Mouse (Mus musculus) spleen, adult 12 weeks (tissue): ENCODE data around the gene Cxcl14.

Experiments used
- DNase-seq: peaks from one replicate; pipeline ENCODE4 v3.0.0; 2022; ENCODE audit warnings: low spot score

Cxcl14 gene

DNA sequence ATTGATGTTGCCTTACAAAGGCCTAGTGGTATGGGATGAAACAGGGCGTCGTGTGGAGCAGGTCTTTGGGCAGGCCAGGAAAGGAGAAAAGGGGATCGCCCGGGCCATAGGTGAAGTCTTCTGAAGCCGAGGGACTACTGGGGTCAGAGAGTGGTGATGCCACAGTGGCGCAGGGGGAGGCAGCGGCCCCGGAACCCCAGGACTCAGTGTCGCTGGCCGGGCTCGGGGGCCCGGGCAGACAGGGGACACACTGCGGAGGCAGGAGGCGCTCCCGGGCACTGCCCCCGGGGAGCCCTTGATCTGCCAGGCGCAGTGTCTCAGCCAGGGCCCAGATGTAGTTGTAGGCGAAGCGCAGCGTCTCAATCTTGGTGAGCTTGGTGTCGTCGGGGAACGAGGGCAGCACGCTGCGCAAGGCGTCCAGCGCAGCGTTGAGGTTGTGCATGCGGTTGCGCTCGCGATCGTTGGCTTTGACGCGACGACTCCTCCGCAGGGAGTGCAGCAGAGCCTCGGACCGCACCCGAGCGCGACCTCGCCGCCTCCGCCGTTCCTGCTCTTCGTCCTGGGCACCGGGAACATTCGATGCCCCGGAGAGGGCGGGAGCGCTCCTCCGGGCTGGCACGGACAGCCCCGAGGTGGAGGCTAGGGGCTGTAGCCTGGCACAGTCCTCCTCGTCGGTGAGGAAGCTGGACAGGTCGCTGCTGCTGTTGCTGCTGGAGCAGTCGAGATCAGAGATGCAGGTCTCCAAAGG, 45.0 kb downstream of the Cxcl14 start:
- DNase-seq = no peak

DNA sequence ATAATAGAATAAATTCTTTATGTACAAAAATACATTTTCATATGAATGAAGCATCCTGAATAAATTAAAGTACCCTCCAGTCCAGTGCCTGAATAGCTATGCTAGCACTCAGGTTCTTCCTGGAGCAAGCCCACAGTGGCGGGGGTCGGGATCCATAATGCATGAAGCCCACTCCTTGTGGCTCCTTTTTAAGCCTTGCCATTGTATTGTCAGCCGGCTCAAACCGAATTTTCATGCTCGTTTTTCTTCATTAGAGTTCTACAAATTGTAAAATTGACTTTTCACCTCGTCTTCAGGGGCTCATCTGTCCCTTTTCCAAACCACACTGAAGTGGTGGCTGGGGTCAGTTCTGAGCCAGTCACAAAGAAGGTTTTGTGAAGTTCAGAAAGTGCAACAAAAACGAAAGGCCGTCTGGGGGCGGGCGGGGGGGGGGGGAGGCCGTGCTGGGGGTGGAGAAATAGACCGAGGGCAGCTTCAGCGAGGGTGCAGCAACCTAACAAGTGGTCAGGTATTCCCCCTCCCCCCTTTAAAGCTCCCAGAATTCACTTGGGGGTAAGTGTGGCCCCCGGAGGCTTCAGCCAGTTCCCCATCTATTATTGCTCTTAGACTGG, 45.7 kb downstream of the Cxcl14 start:
- no peak for DNase-seq

DNA sequence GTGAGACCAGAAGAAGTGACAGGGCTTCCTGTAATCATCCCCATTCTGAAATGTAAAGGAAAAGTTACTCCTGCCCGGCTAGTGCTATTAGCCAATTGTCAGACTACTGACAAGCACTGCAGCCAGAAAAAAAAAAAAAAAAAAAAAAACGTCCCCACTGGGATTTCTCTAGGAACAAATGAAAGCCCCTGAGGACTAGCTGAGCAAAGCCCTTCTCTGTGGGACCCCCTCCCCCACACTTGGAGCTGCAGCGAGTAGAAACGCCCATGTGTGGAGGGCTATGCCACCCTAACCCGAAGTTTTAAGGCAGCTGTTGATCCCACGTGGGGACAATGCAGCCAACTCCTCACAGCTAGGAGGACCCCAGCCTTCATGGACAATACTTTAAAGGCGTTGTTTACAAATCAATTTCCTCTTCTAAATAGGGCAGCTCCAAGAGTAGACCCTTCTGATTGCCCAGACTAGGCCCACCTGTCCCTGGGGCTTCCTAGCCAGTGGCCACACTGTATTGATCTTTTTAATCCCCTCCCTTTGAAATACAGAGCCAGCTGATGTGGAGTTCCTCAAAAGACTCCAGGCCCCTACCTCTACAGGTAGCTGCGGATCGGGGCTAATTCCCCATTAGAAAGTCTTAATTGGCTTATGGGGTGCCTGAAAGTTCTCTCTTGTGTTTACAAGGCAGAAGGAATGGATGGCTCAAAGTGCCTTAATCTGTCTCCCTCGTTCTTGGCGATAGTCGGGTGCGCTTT, 46.6 kb downstream of the Cxcl14 start:
- no peak for DNase-seq

DNA sequence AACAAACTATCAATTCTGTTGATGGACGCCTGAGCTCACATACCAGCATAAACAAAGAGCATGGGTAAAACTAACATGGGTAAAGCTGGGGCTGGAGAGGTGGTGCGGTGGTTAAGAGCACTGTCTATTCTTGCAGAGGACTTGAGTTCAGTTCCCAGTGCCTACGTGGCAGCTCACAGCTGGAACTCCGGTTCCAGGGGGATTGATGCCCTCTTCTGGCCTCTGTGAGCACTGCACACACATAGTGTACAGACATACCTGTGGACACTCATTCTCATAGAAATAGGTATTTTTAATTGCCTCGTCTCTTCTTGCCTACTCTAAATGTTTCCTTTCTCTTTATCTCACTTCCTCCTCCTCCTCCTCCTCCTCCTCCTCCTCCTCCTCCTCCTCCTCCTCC, 53.2 kb downstream of the Cxcl14 start:
- no peak for DNase-seq

DNA sequence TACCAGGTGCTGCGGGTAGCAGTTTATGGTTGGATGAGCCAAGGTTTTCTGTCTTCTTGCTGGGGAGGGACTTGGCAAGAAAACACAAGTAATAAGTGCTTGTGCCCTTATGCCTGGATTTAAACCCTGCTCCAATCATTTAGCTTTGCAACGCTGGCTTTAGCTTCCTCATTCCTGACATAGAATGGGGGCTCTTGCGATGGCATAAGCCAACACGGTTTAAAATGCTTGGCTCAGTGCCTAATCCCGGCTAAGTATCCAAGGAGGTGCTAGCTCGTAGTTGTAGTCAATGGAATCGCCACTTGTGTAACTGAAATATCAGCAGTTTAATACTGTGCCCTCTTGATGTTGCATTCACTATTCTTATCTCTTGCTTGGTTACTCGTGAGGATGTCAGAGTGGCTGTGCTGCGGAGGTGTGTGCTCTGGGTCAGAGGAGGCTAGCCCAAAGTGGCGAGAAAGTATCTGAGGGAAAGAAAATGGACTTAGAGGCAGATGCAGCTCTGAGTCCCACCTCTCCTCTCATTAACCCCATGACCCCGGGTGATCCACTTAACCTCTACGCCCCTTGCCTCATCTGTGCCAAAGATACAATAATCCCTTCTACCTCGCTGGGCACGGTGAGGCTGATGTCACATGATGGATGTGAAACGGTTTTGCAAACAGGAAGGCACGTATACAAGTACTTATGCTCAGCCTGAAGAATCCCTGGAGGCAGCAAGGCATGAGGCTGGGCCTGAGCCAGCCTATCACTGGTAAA, 56.2 kb downstream of the Cxcl14 start:
- no peak for DNase-seq
